Mouse (Mus musculus) kidney, embryonic 16.5 days (tissue): Measurements from ENCODE around the gene Ndst2. TPM values are rescaled to one million over a fixed set of nuclear protein-coding genes. Genes with fewer than 3 reads are reported as not detected.

Experiments
- ATAC-seq: fragments of 200-750 bp; cut with Nextera tagmentation; 2 replicates; pipeline ENCODE4 v1.8.0; 2017; ENCODE audit warnings: moderate TSS enrichment; ENCODE audit not compliant: low FRiP score, low TSS enrichment
- H3K27ac ChIP-seq: fragments of 300-500 bp; sonication (generic); 2 replicates; pipeline ENCODE4 v1.5.1; 2014; ENCODE audit warnings: low read length
- H3K27me3 ChIP-seq: fragments of 300-500 bp; sonication (generic); 2 replicates; pipeline ENCODE4 v1.6.1; 2014; ENCODE audit warnings: low read length, control low read depth, mixed read lengths; ENCODE audit not compliant: insufficient read depth
- H3K36me3 ChIP-seq: fragments of 300-500 bp; sonication (generic); 2 replicates; pipeline ENCODE4 v1.6.1; 2014; ENCODE audit warnings: low read length, control low read depth, mixed read lengths; ENCODE audit not compliant: insufficient read depth
- H3K4me1 ChIP-seq: fragments of 300-500 bp; sonication (generic); 2 replicates; pipeline ENCODE4 v1.6.1; 2014; ENCODE audit warnings: low read length, control low read depth, mixed read lengths; ENCODE audit not compliant: insufficient read depth
- H3K4me2 ChIP-seq: fragments of 300-500 bp; sonication (generic); replicated peaks from 2 replicates; pipeline ENCODE4 v1.6.1; 2014; ENCODE audit warnings: low read depth, low read length
- H3K4me3 ChIP-seq: fragments of 300-500 bp; sonication (generic); 2 replicates; pipeline ENCODE4 v1.5.1; 2014; ENCODE audit warnings: mild to moderate bottlenecking, low read length
- H3K9ac ChIP-seq: fragments of 300-500 bp; sonication (generic); replicated peaks from 2 replicates; pipeline ENCODE4 v1.6.1; 2014; ENCODE audit warnings: low read length
- H3K9me3 ChIP-seq: fragments of 300-500 bp; sonication (generic); 2 replicates; pipeline ENCODE4 v1.6.1; 2016; ENCODE audit warnings: low read length, control low read depth
- WGBS: fragments of 180-500 bp; shearing (Covaris S2); extraction: QIAGEN DNeasy Blood & Tissue Kit; methylation state at CpG from one replicate; pipeline ENCODE4 v1.1.7; 2014; 5-methylcytosine and 5-hydroxymethylcytosine counted together
- polyA plus RNA-seq: library from polyadenylated mRNA; unstranded; fragments of >200 nt; fragmentation: Nextera tagmentation; extraction: Ambion mirVana; gene quantifications from 2 replicates; pipeline ENCODE4 v1.2.1, GENCODE M21; 2015

The Ndst2 gene
- polyA plus RNA-seq, 1 experiment from 2014 or later, result 31.6 TPM

- Histone ChIP-seq H3K9ac (no peak overlapping the region), H3K4me2 (no peak overlapping the region), H3K4me1 (no peaks in the 10 kb centered on the region; the same call in 1 of the 2 replicates), H3K27me3 (no peaks in the 10 kb centered on the region), H3K9me3 (no peaks in the 10 kb centered on the region), H3K36me3 (peaks cover 38% of the 10 kb centered on the region), H3K27ac (no peak overlapping the region), H3K4me3 (no peak overlapping the region)
- WGBS, result 90% methylated on average over 7 of the region's 7 CpGs
- ATAC-seq, result no peak
These were observed 33.6 kb upstream of the Ndst2 start for GRCm38 (mm10) chr14:20767936-20768335.

GRCm38 (mm10) chr14:20765642-20766258 lies 31.4 kb upstream of the Ndst2 start:
- H3K27ac ChIP-seq, result peak overlapping the region; percentile 35; the same call in 1 of the 2 replicates

GRCm38 (mm10) chr14:20764942-20765341 lies 30.6 kb upstream of the Ndst2 start:
- Histone ChIP-seq H3K4me3 (no peak overlapping the region), H3K27ac (no peak overlapping the region)

More at GRCm38 (mm10) chr14:20765642-20766258, 31.4 kb upstream of the Ndst2 start:
- peak; percentile 83 for ATAC-seq
- WGBS, result 26% methylated on average over 12 of the region's 12 CpGs
- H3K36me3 ChIP-seq, result peaks cover 51% of the 10 kb centered on the region
- H3K4me1 ChIP-seq, result no peaks in the 10 kb centered on the region
- H3K9ac ChIP-seq, result no peak overlapping the region
- no peak overlapping the region for H3K4me3 ChIP-seq
- H3K9me3 ChIP-seq, result no peaks in the 10 kb centered on the region
- no peaks in the 10 kb centered on the region for H3K27me3 ChIP-seq
- no peak overlapping the region for H3K4me2 ChIP-seq

GRCm38 (mm10) chr14:20758768-20759435 lies 24.5 kb upstream of the Ndst2 start:
- Histone ChIP-seq H3K27me3 (no peaks in the 10 kb centered on the region), H3K9ac (no peak overlapping the region), H3K4me2 (no peak overlapping the region), H3K36me3 (peaks cover 70% of the 10 kb centered on the region), H3K4me1 (no peaks in the 10 kb centered on the region), H3K27ac (no peak overlapping the region), H3K9me3 (no peaks in the 10 kb centered on the region), H3K4me3 (no peak overlapping the region)
- WGBS, result 78% methylated on average over 8 of the region's 8 CpGs
- no peak for ATAC-seq

More at GRCm38 (mm10) chr14:20764942-20765341, 30.6 kb upstream of the Ndst2 start:
- Histone ChIP-seq H3K4me2 (no peak overlapping the region), H3K9ac (no peak overlapping the region), H3K36me3 (peaks cover 58% of the 10 kb centered on the region), H3K9me3 (no peaks in the 10 kb centered on the region), H3K4me1 (no peaks in the 10 kb centered on the region), H3K27me3 (no peaks in the 10 kb centered on the region)
- ATAC-seq, result no peak
- 82% methylated on average over 5 of the region's 5 CpGs for WGBS

- WGBS, result 95% methylated on average over 22 of the region's 22 CpGs
These were observed 23.1 kb upstream of the Ndst2 start for GRCm38 (mm10) chr14:20757370-20757907.

GRCm38 (mm10) chr14:20753792-20754191 lies 19.4 kb upstream of the Ndst2 start:
- no peak for ATAC-seq
- H3K36me3 ChIP-seq, result peaks cover 31% of the 10 kb centered on the region
- H3K4me1 ChIP-seq, result no peaks in the 10 kb centered on the region
- H3K27ac ChIP-seq, result no peak overlapping the region
- H3K9me3 ChIP-seq, result no peaks in the 10 kb centered on the region
- WGBS, result 83% methylated on average over 3 of the region's 3 CpGs
- H3K4me2 ChIP-seq, result no peak overlapping the region
- no peak overlapping the region for H3K9ac ChIP-seq
- no peaks in the 10 kb centered on the region for H3K27me3 ChIP-seq
- H3K4me3 ChIP-seq, result no peak overlapping the region

More at GRCm38 (mm10) chr14:20757370-20757907, 23.1 kb upstream of the Ndst2 start:
- Histone ChIP-seq H3K4me3 (no peak overlapping the region), H3K27ac (no peak overlapping the region), H3K9ac (no peak overlapping the region), H3K4me2 (no peak overlapping the region), H3K36me3 (peaks cover 56% of the 10 kb centered on the region), H3K4me1 (no peaks in the 10 kb centered on the region), H3K27me3 (no peaks in the 10 kb centered on the region), H3K9me3 (no peaks in the 10 kb centered on the region)
- no peak for ATAC-seq

- Histone ChIP-seq H3K27ac (peak overlapping the region; percentile 22), H3K9me3 (no peaks in the 10 kb centered on the region), H3K9ac (no peak overlapping the region), H3K36me3 (peaks cover 9% of the 10 kb centered on the region; the same call in 1 of the 2 replicates), H3K27me3 (no peaks in the 10 kb centered on the region), H3K4me1 (no peaks in the 10 kb centered on the region), H3K4me2 (no peak overlapping the region), H3K4me3 (no peak overlapping the region)
- WGBS, result 51% methylated on average over 5 of the region's 5 CpGs
- no peak for ATAC-seq
These were observed 16.1 kb upstream of the Ndst2 start for GRCm38 (mm10) chr14:20750503-20750902.

- Histone ChIP-seq H3K4me1 (no peaks in the 10 kb centered on the region), H3K4me2 (no peak overlapping the region), H3K4me3 (no peak overlapping the region), H3K9ac (no peak overlapping the region), H3K27ac (no peak overlapping the region), H3K27me3 (no peaks in the 10 kb centered on the region), H3K9me3 (no peaks in the 10 kb centered on the region), H3K36me3 (peaks cover 2% of the 10 kb centered on the region)
- peak; percentile 35; the same call in 1 of the 2 replicates for ATAC-seq
- WGBS, result 84% methylated on average over 4 of the region's 4 CpGs
These were observed 15.2 kb upstream of the Ndst2 start for GRCm38 (mm10) chr14:20749494-20750051.

GRCm38 (mm10) chr14:20748388-20748787 lies 14.0 kb upstream of the Ndst2 start:
- H3K27ac ChIP-seq, result no peak overlapping the region
- H3K9ac ChIP-seq, result no peak overlapping the region
- H3K4me2 ChIP-seq, result no peak overlapping the region
- H3K4me3 ChIP-seq, result no peak overlapping the region
- no peak for ATAC-seq
- no peaks in the 10 kb centered on the region for H3K4me1 ChIP-seq
- WGBS, result 69% methylated on average over 4 of the region's 4 CpGs
- no peaks in the 10 kb centered on the region for H3K27me3 ChIP-seq
- no peaks in the 10 kb centered on the region for H3K9me3 ChIP-seq
- peaks cover 13% of the 10 kb centered on the region for H3K36me3 ChIP-seq
